Mouse (Mus musculus) erythroblast, adult 5-6 weeks (primary cell): Measurements from ENCODE around the gene Wdr38. TPM values are rescaled to one million over a fixed set of nuclear protein-coding genes. Genes with fewer than 3 reads are reported as not detected.

ENCODE experiments used
- ATAC-seq: replicated peaks from 2 replicates; pipeline ENCODE4 v1.8.0; 2016; ENCODE audit warnings: moderate number of reproducible peaks, mild to moderate bottlenecking, moderate TSS enrichment, inconsistent platforms; ENCODE audit not compliant: poor library complexity, low FRiP score, severe bottlenecking
- total RNA-seq, 2 experiments: library from RNA; stranded (forward) in 1 of 2; stranded (reverse) in 1 of 2; fragments of 150-400 nt in 1 of 2; fragments of 200-764, 138-1000 nt in 1 of 2; gene quantifications; 2 replicates each; pipeline versions ENCODE4 v1.2.3 to v1.2.4; 2015 to 2017; ENCODE audit warnings: low replicate concordance in 2 of 2

Wdr38 gene
- total RNA-seq (2015; ENCODE audit: low replicate concordance), result 0.19 TPM in 1 of 2 replicates, not detected in the other
- total RNA-seq (2017; ENCODE audit: low replicate concordance), result not detected in 2 replicates

DNA sequence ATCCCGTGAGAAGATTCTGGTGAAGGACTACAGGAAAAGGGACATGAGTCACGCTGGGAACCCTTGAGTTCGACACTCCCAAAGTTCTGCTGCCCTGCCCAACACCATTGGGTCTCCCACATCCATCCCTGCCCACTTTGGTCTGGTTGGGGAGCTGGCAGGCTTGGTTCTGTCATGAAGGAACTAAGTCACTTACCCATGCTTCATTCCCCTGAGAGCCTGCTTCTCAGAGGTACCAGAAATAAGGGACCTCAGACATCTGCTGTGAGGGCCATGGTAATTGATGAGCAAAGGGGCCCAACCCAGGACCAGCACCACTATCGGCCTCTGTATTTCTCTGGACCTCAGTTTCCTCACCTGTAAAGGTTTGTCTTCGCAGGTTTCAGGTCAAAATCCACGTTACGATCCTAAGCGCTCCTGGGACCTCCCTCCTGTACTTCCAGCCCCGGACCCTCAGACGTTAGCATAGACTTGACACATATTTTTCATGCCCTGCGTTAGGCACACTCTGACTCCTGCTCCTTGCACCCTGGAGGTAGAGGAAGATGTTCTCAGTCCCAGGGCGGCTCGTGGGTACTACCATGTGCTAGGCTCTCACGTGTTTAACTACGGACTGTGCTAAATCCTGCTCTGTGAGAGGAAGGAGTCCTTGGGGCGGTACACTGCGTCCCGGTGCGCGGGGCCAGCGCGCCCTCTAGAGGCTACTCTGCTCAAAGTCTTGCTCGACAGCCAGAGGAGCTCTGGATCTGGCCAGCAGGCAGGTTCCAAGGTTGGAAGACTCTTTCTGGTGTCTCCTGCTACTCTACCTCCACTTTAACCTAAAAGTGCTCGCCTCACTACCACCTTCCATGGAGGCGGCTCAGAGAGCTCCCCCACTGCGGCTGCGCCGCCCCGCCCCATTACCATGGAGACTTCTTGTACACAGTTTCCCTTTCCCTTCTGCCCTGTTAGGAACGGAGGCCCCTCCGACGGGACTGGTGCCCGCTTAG lies at the start of gene Wdr38:
Gene Wdr38 (plus strand): TSS at position 91 of the 989 bp plus-strand sequence.
- ATAC-seq, result peak; percentile 91

DNA sequence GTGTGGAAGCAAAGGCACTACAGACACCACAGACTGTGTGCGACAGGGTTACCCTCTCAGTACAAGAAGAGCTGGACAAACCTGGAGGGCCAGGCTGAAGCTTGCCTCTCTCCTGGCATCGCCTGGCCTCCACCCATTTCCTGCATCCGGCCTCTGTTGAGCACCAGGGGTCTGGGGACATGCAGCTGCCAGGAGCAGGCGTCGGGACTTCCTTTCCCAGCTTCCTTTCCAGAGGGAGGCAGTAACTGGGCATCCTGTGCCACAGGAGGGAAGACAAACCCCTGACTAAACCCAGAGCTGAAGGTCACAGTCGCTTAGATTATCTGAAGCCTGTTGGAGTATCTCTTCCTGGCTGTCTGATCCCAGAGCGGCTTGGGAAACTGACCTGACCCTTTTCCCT lies 49.7 kb upstream of the Wdr38 start:
- no peak for ATAC-seq

DNA sequence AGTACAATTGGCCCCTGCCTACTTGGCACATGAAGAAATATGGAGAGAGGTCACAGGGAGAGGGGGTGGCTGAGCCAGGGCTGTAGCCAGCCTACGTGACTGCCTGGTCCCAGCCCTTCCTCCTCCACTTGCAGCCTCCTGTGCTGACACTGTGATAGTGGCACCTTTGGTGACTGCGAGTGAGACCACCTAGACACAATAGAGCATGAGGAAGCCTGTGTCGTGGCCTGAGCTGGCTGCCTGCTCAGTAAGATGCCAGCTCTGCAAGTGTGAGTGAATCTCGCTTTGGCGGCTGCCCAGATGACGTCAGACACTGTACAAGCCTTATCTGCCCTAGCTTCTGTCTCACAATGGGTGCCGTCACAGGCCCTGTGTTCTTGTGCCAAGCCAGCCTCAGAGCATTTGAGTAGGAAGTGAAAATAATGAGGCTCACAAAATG lies 47.0 kb upstream of the Wdr38 start:
- ATAC-seq, result peak; percentile 66

DNA sequence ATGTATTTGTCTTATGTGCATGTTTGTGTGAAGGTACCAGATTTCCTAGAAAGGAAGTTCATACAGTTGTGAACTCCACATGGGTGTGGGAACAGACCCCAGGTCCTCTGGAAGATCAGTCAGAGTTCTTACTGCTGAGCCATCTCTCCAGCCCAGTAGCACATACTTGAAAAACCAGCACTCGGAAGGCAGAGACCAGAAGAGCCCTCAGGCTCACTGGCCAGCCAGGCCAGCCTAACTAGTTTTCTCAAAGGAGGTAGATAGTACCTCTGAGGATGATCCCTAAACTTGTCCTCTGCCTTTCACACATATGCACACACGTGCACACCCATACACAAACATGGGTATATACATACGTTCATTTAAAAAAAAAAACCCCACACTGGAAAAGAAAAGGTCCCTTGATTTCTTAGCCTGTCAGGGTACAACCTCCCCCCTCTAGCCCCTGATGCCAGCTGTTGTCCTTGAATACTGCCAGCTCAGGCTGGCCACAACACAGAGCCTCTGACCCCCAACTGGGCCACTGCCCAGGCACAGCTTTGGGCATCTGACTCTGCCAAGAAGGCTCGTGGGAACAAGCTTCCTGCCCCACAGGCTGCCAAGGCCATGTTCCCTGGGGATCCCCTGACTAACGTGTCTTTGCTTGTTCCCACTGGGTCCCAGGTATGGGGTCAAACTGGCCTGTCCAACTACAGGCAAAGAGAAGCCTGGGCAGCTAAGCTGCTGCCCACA lies 44.0 kb upstream of the Wdr38 start:
- no peak for ATAC-seq

DNA sequence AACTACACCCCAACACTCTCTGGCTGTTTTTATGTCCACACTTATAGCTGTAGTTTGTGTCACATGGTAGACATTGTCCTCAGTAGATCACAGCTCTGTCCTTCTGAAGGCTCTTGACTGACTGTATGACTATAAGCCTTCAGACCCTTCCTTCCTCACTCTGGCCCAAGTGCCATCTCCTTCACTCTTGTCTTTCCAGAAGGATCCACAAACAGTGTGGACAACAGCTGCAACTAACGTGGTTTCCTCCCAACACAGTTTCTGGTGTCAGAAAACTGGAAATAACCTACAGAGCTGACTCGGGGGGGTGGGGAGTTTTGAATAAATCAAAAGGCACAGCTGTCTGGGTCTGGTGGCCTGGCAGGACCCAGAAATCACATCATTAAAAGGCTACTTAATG lies 41.2 kb upstream of the Wdr38 start:
- ATAC-seq, result no peak

DNA sequence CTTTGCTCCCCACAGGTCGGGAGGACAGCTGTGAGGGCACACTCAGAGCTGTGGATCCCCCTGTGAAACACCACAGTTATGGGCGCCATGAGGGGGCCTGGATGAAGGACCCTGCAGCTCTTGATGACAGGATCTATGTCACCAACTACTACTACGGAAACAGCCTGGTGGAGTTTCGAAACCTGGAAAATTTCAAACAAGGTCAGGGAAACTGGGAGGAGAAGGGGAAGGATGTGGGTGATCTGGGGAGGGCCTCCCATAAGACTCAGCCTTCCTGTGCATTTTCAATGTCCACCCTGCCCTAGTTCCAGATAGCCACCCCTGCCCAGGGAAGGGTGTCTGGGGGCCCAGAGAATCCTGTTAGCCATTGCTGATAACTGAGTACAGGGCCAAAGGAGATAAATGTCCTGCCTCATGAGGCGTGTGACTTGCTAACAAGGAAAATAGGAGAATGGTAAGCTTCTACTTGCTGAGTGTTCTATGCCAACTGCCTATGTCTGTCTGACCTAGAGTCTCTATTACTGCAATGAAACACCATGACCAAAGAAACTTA lies 39.5 kb upstream of the Wdr38 start:
- ATAC-seq, result no peak

DNA sequence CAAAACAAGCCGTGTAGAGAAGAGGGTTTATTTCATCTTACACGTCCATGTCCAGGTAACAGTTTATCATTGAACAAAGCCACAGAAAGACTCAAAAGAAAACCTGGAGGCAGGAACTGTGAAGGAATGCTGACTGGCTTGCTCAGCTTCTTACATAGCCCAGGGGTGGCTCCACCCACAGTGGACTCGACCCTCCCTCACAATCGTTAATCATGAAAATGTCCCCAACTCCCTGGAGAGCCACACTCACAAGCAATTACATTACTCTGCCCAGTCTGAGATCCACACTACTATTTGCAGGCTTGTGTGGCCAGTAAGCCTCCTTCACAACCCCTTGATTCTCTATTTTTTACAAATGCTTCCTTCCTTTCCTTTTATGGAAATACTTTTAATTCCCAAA lies 33.1 kb upstream of the Wdr38 start:
- no peak for ATAC-seq

DNA sequence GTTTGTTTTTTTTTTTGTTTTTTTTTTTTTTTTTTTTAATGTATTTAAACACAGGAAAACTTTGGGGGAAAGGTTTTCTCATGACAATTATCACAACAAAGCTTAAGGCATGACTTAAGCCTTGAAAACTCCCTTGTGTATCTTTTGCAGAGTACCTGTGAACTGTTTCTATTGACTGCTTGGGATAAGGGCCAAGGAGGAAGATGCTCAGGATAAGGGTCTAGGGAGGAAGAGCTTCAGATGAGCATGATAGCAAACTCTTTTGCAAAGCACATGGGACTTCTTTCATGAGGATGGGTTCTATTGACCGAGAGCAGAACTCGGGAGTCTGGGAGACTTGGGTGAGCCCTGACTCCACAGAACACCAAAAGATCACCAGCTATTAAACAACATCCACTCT lies 27.6 kb upstream of the Wdr38 start:
- ATAC-seq, result no peak; the same call in 1 of the 2 replicates

DNA sequence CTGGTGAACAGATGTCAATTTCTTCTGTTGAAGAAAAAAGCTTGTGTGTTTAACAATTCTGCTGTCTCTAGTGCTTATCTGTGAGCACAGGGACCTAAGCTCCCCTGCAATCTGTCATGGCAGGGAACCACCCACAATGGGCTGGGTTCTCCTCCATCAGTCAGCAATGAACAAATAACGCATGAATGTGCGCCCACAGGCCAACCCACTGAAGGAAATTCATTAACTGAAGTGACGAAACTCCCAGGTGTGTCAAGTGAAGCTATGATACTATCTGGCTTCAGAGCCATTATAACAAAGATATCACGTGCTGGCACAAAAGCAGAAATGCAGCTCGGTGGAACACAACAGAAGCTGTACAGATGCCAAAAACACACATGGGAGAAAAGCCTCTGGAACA lies 27.2 kb upstream of the Wdr38 start:
- peak; percentile 85 for ATAC-seq

DNA sequence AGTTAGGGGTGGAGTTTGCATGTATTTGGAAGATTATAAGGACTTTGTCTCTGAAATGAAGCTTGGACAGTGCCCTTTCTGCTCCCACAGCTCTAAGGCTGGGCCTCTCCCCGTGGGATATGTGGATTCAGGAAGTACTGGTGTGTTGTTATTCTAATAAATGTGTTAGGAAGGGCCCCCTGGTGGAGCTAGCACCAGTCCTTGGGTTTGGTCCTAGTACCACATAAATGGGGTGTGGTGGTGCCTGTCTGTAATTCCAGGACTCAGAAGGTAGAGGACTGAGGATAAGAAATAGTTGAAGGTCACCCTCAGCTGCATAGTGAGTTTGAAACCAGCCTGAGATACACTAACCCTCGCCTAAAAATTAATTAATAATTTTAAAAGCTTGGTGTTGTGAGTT lies 24.1 kb upstream of the Wdr38 start:
- no peak for ATAC-seq

DNA sequence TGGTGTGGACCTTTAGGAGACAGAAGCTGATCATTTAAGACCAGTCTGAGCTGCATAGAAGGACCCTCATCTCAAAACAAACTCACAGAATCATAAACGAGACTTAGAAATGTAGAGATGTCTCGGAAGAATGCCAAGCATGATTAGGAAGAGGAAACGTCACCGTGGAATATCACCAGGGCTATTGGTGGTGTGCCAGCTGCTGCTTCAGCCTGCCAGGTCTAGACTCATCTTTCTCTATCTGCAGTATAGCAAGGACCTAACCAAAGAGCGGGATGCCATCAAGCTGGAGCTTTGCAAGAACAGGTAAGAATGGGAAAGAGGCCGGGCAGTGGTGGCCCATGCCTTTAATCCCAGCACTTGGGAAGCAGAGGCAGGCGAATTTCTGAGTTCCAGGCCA lies 23.6 kb upstream of the Wdr38 start:
- ATAC-seq, result no peak

DNA sequence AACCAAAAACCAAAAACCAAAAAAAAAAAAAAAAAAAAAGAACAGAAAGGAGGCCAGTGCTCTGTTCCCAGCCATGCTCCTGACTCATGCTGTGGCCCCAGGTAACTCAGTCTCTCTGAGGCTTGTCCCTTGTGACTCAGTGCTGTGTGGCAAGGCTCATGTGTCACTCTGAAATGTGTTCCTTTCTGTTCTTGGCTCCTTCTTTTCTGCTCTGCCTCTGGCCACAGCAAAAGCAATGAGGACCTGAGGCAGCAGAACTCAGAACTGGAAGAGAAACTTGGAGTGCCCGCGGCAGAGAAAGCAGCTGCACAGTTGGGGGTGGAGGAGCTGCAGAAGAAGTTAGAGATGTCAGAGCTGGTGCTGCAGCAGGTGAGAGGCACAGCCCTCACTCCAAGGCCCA lies 23.1 kb upstream of the Wdr38 start:
- ATAC-seq, result no peak

DNA sequence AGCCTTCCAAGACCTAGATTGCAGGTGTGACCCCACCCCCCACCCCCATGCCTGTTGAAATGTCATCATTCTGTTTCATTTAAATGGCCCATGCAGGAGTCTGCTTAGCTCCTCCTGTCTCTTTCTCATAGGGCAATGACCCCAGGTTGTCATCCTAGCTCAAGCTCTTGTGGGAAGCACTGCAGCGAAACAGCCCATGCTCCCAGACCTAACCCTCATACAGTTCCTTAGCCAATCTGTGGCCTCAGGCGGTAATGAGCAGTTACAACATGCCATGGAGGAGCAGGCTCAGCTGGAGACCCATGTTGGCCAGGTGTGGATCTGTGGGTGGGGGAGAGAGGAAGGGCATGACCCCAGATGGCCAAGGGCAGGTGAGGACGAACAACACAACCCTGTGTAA lies 22.1 kb upstream of the Wdr38 start:
- ATAC-seq, result no peak

DNA sequence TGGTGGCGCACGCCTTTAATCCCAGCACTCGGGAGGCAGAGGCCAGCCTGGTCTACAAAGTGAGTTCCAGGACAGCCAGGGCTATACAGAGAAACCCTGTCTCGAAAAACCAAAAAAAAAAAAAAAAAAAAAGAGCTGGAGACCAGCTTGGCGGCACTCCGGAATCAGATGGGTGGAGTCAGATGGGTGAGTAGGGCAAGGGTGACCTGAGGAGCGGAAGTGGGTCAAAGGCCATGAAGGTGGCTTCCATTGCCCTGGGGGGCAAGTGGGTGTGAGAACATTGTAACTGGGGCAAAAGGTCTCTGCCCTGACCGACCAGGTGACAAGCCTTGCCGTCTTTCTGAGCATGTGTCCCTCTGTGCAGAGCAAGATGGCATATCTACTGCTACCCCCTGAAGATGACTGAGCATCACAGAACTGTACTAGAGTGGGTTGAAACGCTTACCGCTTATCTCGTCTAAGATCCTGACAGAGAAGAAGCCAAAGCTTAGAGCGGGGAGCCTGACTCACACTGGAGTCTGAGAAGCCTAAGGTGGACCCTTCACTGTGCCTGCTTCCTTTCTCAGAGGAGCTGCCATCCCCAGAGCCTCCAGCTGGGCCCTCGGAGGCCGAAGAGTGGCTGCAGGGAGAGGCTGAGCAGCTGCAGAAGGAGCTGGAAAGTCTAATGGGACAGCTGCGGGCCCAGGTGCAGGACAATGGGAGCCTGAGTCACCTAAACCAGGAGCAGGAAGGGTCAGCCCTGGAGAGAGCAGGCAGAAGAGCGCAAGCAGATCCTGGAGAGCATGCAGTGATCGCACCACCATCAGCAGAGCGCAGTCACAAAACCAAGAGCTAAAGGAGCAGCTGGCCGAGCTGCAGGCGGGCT lies 21.1 kb upstream of the Wdr38 start:
- no peak for ATAC-seq

DNA sequence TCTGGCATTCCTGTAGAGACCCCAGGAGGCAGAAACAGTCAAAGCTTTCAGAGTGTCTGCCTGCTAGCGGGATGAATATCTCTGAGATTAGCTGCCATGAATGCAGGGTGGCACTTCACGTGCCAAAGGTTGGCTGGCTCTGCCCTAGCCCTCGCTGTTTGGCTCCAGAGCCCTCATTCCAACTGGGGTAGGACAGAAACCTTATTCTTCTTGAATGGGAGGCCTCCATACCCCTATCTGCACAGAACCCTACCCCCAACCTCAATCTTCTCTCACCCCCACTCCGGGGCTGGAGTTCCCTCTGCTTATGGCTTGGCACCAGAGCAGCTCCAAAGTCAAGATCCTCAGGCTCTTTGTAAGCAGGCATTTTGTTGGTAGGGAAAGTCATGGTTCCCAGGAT lies 19.4 kb upstream of the Wdr38 start:
- ATAC-seq, result no peak

DNA sequence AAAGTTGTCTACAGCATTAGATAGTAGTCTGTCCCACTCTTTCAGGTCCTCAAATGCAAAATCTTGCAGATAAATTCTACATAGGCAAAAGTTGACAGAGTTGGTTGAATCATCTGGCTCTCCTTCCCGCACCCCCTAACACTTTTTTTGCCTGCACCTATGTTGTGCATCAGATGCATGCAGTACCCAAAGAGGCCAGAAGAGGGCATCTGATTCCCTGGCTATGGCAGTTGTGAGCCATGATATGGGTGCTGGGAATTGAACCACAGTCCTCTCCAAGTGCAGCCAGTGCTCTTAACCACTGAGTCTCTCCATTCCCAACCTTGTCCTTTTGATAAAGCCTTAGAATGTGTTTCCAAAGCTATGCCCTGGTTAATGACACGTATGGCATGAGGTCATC lies 13.8 kb upstream of the Wdr38 start:
- no peak for ATAC-seq

DNA sequence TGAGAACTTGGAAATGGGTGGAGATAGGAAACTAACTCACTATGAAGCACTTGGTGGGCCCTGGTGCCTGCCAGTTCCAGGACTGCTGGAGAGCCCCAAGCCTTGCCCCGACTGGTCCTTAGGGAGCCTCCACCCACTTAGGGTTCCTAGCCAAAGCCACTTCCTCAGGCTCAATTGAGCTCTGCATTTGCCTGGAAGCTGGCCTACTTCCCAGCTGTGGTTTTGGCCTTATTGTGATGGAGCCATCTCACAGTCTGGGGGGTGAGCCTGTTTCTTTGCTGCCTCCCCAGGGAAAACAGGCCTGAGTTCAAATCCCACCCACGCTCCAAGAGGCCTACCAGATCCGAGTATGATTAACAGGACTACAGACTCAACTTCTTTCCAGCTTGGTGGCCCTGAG lies 10.7 kb upstream of the Wdr38 start:
- ATAC-seq, result no peak

DNA sequence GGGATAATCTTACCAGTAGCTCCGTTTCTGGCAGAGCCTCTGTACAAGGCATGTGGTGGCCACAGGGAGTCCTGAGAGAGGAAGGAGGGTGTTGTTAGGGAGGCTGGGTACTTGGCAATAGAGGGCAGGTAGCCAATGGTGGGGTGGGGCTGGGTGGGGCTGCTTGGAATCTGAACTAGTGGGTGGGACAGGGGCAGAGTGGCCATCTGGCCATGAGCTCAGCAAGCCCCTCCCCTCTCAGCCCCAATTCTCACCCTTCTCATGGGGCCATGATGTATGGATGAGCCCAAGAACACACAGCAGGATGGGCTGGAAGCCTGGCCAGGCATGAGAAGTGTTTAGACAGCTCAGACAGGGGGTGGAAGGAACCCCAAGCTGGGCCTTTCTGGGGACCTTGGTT lies 9.9 kb upstream of the Wdr38 start:
- ATAC-seq, result 0 out of 2 replicates have a peak, but pooled peaks have one; percentile 21

DNA sequence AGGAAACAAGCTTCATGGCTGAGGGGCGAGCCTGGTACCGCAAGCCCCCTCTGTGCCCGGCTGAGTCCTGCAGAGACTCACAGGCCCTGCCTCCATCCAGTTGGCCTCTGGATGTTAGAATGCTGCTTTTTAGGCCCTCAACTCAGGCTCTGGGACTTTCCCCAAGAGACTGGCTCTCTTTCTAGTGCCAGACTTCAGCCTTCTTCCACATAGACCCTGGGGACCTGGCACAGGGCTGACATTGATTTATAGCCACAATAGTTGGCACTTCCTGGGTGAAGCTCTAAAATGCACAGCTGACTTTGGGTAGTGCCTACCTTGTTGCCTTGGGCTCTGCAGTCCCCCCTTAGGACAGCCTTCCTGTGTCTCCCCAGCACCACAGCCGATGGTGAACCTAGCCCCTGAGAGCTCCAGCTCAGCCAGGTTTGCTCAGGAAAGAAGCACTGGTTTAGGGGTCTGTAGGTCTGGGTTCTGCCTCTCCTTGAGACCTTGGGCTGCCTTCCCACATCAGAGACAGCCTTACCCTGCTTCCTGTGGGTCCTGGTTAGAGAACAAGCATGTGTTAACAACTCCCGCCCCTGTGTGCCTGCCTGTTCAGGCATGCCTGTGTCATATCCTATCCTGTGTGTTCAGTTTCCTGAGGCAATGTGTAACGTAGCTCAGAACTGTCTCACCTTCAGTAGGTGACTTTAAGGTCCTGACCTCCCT lies 9.3 kb upstream of the Wdr38 start:
- no peak for ATAC-seq
